Mouse (Mus musculus) bone marrow, adult 2 months (tissue): ENCODE data around the gene Olfr718-ps1.

ENCODE experiments used
- CTCF ChIP-seq: fragments of 200-500 bp; IDR thresholded peaks from 2 replicates; pipeline ENCODE4 v1.5.1; 2011; ENCODE audit warnings: low read length, control low read depth; ENCODE audit not compliant: control insufficient read depth, insufficient read depth
- POLR2A ChIP-seq: fragments of 200-500 bp; IDR thresholded peaks from 2 replicates; pipeline ENCODE4 v1.6.1; 2011; ENCODE audit warnings: low read depth, mild to moderate bottlenecking, control low read depth, low read length, borderline replicate concordance; ENCODE audit not compliant: control insufficient read depth

DNA sequence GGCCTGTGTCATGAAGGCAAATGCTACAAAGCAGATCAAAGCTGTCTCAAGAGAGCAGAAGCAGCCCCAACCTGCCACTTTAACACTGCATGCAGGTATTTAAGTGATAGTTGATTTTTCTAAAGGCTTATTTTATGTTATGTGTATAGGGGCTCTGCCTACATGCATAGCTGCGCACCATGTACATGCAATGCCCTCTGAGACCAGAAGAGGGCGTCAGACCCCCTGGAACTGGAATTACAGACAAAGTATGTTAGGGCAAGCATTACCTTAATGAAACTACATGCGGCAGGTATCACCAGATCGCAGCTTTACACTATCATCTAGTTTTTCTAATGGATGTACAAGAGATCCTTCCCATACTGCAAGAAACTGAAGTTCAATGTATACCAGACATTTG is 62.5 kb downstream of the Olfr718-ps1 start:
- peak; percentile 52 for TF ChIP-seq CTCF
- no peak for TF ChIP-seq POLR2A
